Mouse (Mus musculus) hindbrain, embryonic 15.5 days (tissue): ENCODE results near the gene Aox3. TPM values are rescaled to one million over a fixed set of nuclear protein-coding genes. Genes with fewer than 3 reads are reported as not detected.

Experiments used
- ATAC-seq: fragments of 200-750 bp; cut with Nextera tagmentation; 2 replicates; pipeline ENCODE4 v1.8.0; 2017; ENCODE audit warnings: low read depth, moderate number of reproducible peaks, moderate TSS enrichment; ENCODE audit not compliant: low FRiP score
- H3K27ac ChIP-seq: fragments of 300-500 bp; sonication (generic); replicated peaks from 2 replicates; pipeline ENCODE4 v1.5.1; 2015; ENCODE audit warnings: mild to moderate bottlenecking, inconsistent platforms
- H3K27me3 ChIP-seq: fragments of 300-500 bp; sonication (generic); 2 replicates; pipeline ENCODE4 v1.6.1; 2015; ENCODE audit warnings: control low read depth, inconsistent platforms
- H3K36me3 ChIP-seq: fragments of 300-500 bp; sonication (generic); 2 replicates; pipeline ENCODE4 v1.6.1; 2015; ENCODE audit warnings: control low read depth, inconsistent platforms
- H3K4me1 ChIP-seq: fragments of 300-500 bp; sonication (generic); replicated peaks from 2 replicates; pipeline ENCODE4 v1.6.1; 2015; ENCODE audit warnings: control low read depth, inconsistent platforms
- H3K4me2 ChIP-seq: fragments of 300-500 bp; sonication (generic); 2 replicates; pipeline ENCODE4 v1.6.1; 2015; ENCODE audit warnings: moderate library complexity, mild to moderate bottlenecking, inconsistent platforms
- H3K4me3 ChIP-seq: fragments of 300-500 bp; sonication (generic); 2 replicates; pipeline ENCODE4 v1.5.1; 2015; ENCODE audit warnings: mild to moderate bottlenecking, inconsistent platforms
- H3K9ac ChIP-seq: fragments of 300-500 bp; sonication (generic); 2 replicates; pipeline ENCODE4 v1.6.1; 2015; ENCODE audit warnings: inconsistent platforms
- H3K9me3 ChIP-seq: fragments of 300-500 bp; sonication (generic); 2 replicates; pipeline ENCODE4 v1.6.1; 2016; ENCODE audit warnings: control low read depth, inconsistent platforms
- WGBS: fragments of 180-500 bp; shearing (Covaris S2); methylation state at CpG from one replicate; pipeline ENCODE4 v1.1.7; 2015; 5-methylcytosine and 5-hydroxymethylcytosine counted together
- polyA plus RNA-seq: library from polyadenylated mRNA; unstranded; fragments of >200 nt; fragmentation: Nextera tagmentation; extraction: Ambion mirVana; gene quantifications from 2 replicates; pipeline ENCODE4 v1.2.1, GENCODE M21; 2015

Gene Aox3
- polyA plus RNA-seq: 0.13 and 0.30 TPM in 2 replicates

GRCm38 (mm10) chr1:58112880-58113279, at the start of gene Aox3:
TSS of gene Aox3 (plus strand) at chr1:58113130.
- Histone ChIP-seq H3K4me3 (no peak within 1 kb of the TSS), H3K9me3 (no peaks in the 10 kb centered on the region), H3K4me2 (peak within 1 kb of the TSS; percentile 30), H3K4me1 (peaks cover 6% of the 10 kb centered on the region; the same call in 1 of the 2 replicates), H3K27me3 (no peaks in the 10 kb centered on the region), H3K36me3 (no peaks in the 10 kb centered on the region), H3K9ac (no peak within 1 kb of the TSS), H3K27ac (no peak within 1 kb of the TSS)
- 20% methylated on average over 11 of the region's 11 CpGs for WGBS
- ATAC-seq: peak; percentile 83

- 88% methylated on average over 5 of the region's 5 CpGs for WGBS
- no peaks in the 10 kb centered on the region for H3K9me3 ChIP-seq
- no peak overlapping the region for H3K27ac ChIP-seq
- H3K4me2 ChIP-seq: no peak overlapping the region
- ATAC-seq: no peak
- no peaks in the 10 kb centered on the region for H3K36me3 ChIP-seq
- H3K4me3 ChIP-seq: no peak overlapping the region
- H3K4me1 ChIP-seq: no peaks in the 10 kb centered on the region
- no peak overlapping the region for H3K9ac ChIP-seq
- no peaks in the 10 kb centered on the region for H3K27me3 ChIP-seq
Measured at GRCm38 (mm10) chr1:58065151-58065550, 47.8 kb upstream of the Aox3 start.

- Histone ChIP-seq H3K9me3 (no peaks in the 10 kb centered on the region), H3K9ac (no peak overlapping the region), H3K27me3 (no peaks in the 10 kb centered on the region), H3K4me3 (no peak overlapping the region), H3K4me2 (no peak overlapping the region), H3K27ac (no peak overlapping the region), H3K4me1 (no peaks in the 10 kb centered on the region), H3K36me3 (no peaks in the 10 kb centered on the region)
- no peak for ATAC-seq
- WGBS: 66% methylated on average over 3 of the region's 3 CpGs
Measured at GRCm38 (mm10) chr1:58065606-58066005, 47.3 kb upstream of the Aox3 start.

- ATAC-seq: no peak
- no peak overlapping the region for H3K9ac ChIP-seq
- 87% methylated on average over 6 of the region's 6 CpGs for WGBS
- H3K9me3 ChIP-seq: no peaks in the 10 kb centered on the region
- H3K27me3 ChIP-seq: no peaks in the 10 kb centered on the region
- no peaks in the 10 kb centered on the region for H3K36me3 ChIP-seq
- H3K4me2 ChIP-seq: no peak overlapping the region
- no peaks in the 10 kb centered on the region for H3K4me1 ChIP-seq
- no peak overlapping the region for H3K27ac ChIP-seq
- H3K4me3 ChIP-seq: no peak overlapping the region
Measured at GRCm38 (mm10) chr1:58069181-58069580, 43.7 kb upstream of the Aox3 start.

GRCm38 (mm10) chr1:58070091-58070490, 42.8 kb upstream of the Aox3 start:
- WGBS: 88% methylated on average over 11 of the region's 11 CpGs
- no peaks in the 10 kb centered on the region for H3K27me3 ChIP-seq
- H3K9ac ChIP-seq: no peak overlapping the region
- no peaks in the 10 kb centered on the region for H3K4me1 ChIP-seq
- H3K27ac ChIP-seq: no peak overlapping the region
- no peak overlapping the region for H3K4me3 ChIP-seq
- no peaks in the 10 kb centered on the region for H3K9me3 ChIP-seq
- no peak overlapping the region for H3K4me2 ChIP-seq
- no peak for ATAC-seq
- H3K36me3 ChIP-seq: no peaks in the 10 kb centered on the region

DNA sequence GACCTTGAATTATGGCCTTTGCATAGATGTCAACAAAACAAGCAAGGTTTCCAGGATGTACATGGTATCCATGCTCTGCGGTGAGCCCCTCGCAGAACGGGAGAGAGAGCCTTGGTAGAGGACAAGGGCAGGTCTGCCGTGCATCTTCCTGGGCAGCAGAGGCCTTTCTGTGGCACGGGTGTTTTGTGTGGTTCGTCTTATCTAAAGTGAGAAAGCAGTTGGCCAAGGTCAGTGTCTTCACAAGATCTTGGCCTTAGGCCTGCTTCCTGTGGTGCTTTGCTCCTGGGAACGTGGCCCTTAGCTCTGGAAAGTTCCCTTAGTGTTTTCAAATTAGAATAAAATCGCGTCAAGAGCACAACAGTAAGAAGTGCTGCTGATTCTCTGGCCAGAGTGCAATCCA, 41.9 kb upstream of the Aox3 start:
- no peaks in the 10 kb centered on the region for H3K36me3 ChIP-seq
- no peaks in the 10 kb centered on the region for H3K4me1 ChIP-seq
- H3K27ac ChIP-seq: no peak overlapping the region
- H3K4me3 ChIP-seq: no peak overlapping the region
- no peak overlapping the region for H3K9ac ChIP-seq
- WGBS: 86% methylated on average over 9 of the region's 9 CpGs
- ATAC-seq: no peak
- H3K4me2 ChIP-seq: no peak overlapping the region
- no peaks in the 10 kb centered on the region for H3K27me3 ChIP-seq
- no peaks in the 10 kb centered on the region for H3K9me3 ChIP-seq

GRCm38 (mm10) chr1:58071509-58071908, 41.4 kb upstream of the Aox3 start:
- Histone ChIP-seq H3K27ac (no peak overlapping the region), H3K4me3 (no peak overlapping the region), H3K36me3 (no peaks in the 10 kb centered on the region), H3K9me3 (no peaks in the 10 kb centered on the region), H3K9ac (no peak overlapping the region), H3K4me2 (no peak overlapping the region), H3K4me1 (no peaks in the 10 kb centered on the region), H3K27me3 (no peaks in the 10 kb centered on the region)
- no peak for ATAC-seq
- 91% methylated on average over 1 of the region's 1 CpGs for WGBS

DNA sequence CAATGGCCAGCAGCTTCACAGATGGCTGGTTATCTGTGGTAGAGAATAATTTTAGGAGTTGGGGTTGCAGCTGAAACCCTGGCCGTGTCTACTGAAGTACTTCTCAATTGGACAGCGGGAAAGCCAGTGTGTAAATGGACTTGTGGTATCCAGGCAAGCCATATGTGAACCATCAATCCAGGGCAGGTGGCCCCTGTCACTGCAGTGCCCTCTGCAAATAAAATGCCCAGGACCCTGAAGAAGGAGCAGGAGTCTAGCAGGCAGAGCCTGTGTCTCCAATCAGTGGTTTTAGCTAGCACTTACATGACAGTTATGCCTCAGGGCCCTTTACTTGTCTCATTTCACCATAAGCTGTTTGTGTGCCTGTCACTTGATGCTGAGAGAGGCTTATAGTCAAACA, 40.5 kb upstream of the Aox3 start:
- H3K9ac ChIP-seq: no peak overlapping the region
- WGBS: 67% methylated on average over 2 of the region's 2 CpGs
- H3K27ac ChIP-seq: no peak overlapping the region
- no peaks in the 10 kb centered on the region for H3K27me3 ChIP-seq
- no peaks in the 10 kb centered on the region for H3K9me3 ChIP-seq
- H3K36me3 ChIP-seq: no peaks in the 10 kb centered on the region
- no peak for ATAC-seq
- no peak overlapping the region for H3K4me3 ChIP-seq
- no peak overlapping the region for H3K4me2 ChIP-seq
- H3K4me1 ChIP-seq: no peaks in the 10 kb centered on the region

DNA sequence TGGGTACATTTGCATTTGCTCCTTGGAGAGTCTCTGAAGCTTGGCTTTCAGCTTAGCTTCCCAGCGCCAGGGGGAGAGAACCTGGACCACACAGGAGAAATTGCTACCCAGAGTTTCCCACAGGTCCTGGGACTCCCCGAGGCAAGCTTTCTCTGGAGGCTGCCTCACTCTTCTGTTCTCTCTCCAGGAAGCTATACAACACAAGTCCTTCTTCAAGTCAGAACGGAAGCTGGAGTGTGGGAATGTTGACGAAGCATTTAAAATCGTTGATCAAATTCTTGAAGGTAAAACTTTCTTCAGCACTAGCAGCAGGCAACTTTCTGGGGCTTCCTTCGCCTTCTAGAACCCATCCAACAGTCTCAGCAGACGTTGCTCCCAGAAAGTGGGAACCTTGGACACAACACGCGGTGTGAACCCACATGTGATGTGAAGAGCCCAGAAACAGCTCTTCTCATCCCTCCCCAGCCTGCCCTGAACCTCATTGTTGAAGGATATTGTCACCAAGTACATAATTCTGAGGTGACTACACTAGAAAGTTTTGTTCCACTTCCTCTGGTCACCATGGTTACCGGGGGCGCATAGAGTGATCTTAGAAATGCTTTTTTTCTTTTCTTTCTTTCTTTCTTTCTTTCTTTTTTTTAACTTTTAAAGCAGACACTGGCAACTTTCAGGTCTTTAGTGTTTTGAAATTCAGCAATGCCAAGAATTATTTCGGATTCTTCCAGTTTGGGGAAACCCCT, 39.8 kb upstream of the Aox3 start:
- no peak overlapping the region for H3K27ac ChIP-seq
- H3K9me3 ChIP-seq: no peaks in the 10 kb centered on the region
- H3K4me1 ChIP-seq: no peaks in the 10 kb centered on the region
- H3K9ac ChIP-seq: no peak overlapping the region
- no peak overlapping the region for H3K4me3 ChIP-seq
- no peak for ATAC-seq
- H3K36me3 ChIP-seq: no peaks in the 10 kb centered on the region
- H3K4me2 ChIP-seq: no peak overlapping the region
- no peaks in the 10 kb centered on the region for H3K27me3 ChIP-seq
- WGBS: 78% methylated on average over 12 of the region's 12 CpGs

- 96% methylated on average over 2 of the region's 2 CpGs for WGBS
- no peaks in the 10 kb centered on the region for H3K4me1 ChIP-seq
- no peak overlapping the region for H3K27ac ChIP-seq
- no peaks in the 10 kb centered on the region for H3K27me3 ChIP-seq
- H3K36me3 ChIP-seq: no peaks in the 10 kb centered on the region
- H3K9ac ChIP-seq: no peak overlapping the region
- no peaks in the 10 kb centered on the region for H3K9me3 ChIP-seq
- no peak overlapping the region for H3K4me2 ChIP-seq
- no peak overlapping the region for H3K4me3 ChIP-seq
- ATAC-seq: no peak
Measured at GRCm38 (mm10) chr1:58074266-58074665, 38.7 kb upstream of the Aox3 start.

DNA sequence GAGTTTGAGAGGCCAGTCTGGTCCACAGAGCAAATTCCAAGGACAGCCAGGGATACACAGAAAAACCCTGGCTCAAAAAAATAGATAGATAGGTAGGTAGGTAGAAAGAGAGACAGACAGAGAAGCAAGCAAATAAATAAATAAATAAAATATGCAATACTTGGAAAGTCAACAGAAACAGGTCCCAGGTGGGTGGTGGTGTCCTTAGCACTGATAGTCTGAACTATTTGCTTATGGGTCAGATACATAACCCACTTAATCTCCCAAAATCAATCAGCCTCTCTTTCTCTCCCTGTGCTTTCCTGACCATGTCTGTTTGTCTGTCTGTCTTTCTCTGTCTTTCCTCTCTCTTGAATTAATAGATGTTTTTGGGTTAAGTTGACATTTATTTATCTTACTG, 35.0 kb upstream of the Aox3 start:
- Histone ChIP-seq H3K27ac (no peak overlapping the region), H3K4me3 (no peak overlapping the region), H3K4me2 (no peak overlapping the region), H3K27me3 (no peaks in the 10 kb centered on the region), H3K36me3 (no peaks in the 10 kb centered on the region), H3K4me1 (no peaks in the 10 kb centered on the region), H3K9ac (no peak overlapping the region), H3K9me3 (no peaks in the 10 kb centered on the region)
- ATAC-seq: no peak

DNA sequence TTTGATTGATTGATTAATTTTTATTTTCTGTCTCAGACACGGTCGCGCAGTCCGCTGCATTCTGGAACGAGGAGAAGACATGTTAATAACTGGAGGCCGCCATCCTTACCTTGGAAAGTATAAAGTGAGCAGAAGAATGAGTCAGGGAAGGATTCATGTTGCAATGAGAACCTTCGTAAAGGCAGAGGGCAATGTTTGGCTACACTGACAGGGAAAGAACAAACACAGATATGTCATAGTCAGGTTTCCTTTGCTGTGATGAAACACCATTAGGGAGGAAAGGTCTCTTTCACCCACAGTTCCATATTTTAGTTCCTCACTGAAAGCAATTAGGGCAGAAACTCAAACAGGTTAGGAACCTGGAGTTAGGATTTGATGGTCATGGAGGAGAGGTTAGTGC, 34.5 kb upstream of the Aox3 start:
- 92% methylated on average over 7 of the region's 7 CpGs for WGBS
- Histone ChIP-seq H3K4me1 (no peaks in the 10 kb centered on the region), H3K36me3 (no peaks in the 10 kb centered on the region), H3K27ac (no peak overlapping the region), H3K4me2 (no peak overlapping the region), H3K9me3 (no peaks in the 10 kb centered on the region), H3K27me3 (no peaks in the 10 kb centered on the region), H3K9ac (no peak overlapping the region), H3K4me3 (no peak overlapping the region)
- ATAC-seq: no peak

- Histone ChIP-seq H3K4me3 (no peak overlapping the region), H3K4me2 (no peak overlapping the region)
- WGBS: 95% methylated on average over 5 of the region's 5 CpGs
Measured at GRCm38 (mm10) chr1:58079689-58080088, 33.2 kb upstream of the Aox3 start.

More at GRCm38 (mm10) chr1:58079689-58080088, 33.2 kb upstream of the Aox3 start:
- H3K27me3 ChIP-seq: no peaks in the 10 kb centered on the region
- no peaks in the 10 kb centered on the region for H3K9me3 ChIP-seq
- no peaks in the 10 kb centered on the region for H3K4me1 ChIP-seq
- H3K36me3 ChIP-seq: no peaks in the 10 kb centered on the region
- ATAC-seq: no peak
- no peak overlapping the region for H3K9ac ChIP-seq
- H3K27ac ChIP-seq: no peak overlapping the region
